Mouse (Mus musculus) embryonic facial prominence, embryonic 14.5 days (tissue): ENCODE data around the gene Fpgs. TPM values are rescaled to one million over a fixed set of nuclear protein-coding genes. Genes with fewer than 3 reads are reported as not detected.

ENCODE experiments used
- ATAC-seq: fragments of 200-750 bp; cut with Nextera tagmentation; 2 replicates; pipeline ENCODE4 v1.8.0; 2017; ENCODE audit warnings: low read depth, moderate number of reproducible peaks, moderate TSS enrichment
- DNase-seq: peaks from one replicate; pipeline ENCODE4 v3.0.0-alpha.2; 2015; ENCODE audit warnings: low spot score
- H3K27ac ChIP-seq: fragments of 300-500 bp; sonication (generic); replicated peaks from 2 replicates; pipeline ENCODE4 v1.5.1; 2014; ENCODE audit warnings: low read depth, mild to moderate bottlenecking, low read length, moderate library complexity
- H3K27me3 ChIP-seq: fragments of 300-500 bp; sonication (generic); replicated peaks from 2 replicates; pipeline ENCODE4 v1.6.1; 2014; ENCODE audit warnings: low read length; ENCODE audit not compliant: control insufficient read depth, insufficient read depth
- H3K36me3 ChIP-seq: fragments of 300-500 bp; sonication (generic); 2 replicates; pipeline ENCODE4 v1.6.1; 2014; ENCODE audit warnings: low read length, mixed read lengths; ENCODE audit not compliant: control insufficient read depth, insufficient read depth
- H3K4me1 ChIP-seq: fragments of 300-500 bp; sonication (generic); 2 replicates; pipeline ENCODE4 v1.6.1; 2014; ENCODE audit warnings: antibody characterized with exemption, low read length; ENCODE audit not compliant: control insufficient read depth, insufficient read depth
- H3K4me2 ChIP-seq: fragments of 300-500 bp; sonication (generic); 2 replicates; pipeline ENCODE4 v1.6.1; 2014; ENCODE audit warnings: low read depth, mild to moderate bottlenecking, low read length, moderate library complexity, mixed read lengths
- H3K4me3 ChIP-seq: fragments of 300-500 bp; sonication (generic); 2 replicates; pipeline ENCODE4 v1.5.1; 2014; ENCODE audit warnings: low read depth, mild to moderate bottlenecking, low read length
- H3K9ac ChIP-seq: fragments of 300-500 bp; sonication (generic); 2 replicates; pipeline ENCODE4 v1.6.1; 2014; ENCODE audit warnings: low read depth, mild to moderate bottlenecking, low read length, moderate library complexity, mixed read lengths
- H3K9me3 ChIP-seq: fragments of 300-500 bp; sonication (generic); 2 replicates; pipeline ENCODE4 v1.6.1; 2016; ENCODE audit warnings: low read length; ENCODE audit not compliant: control insufficient read depth
- WGBS: fragments of 180-500 bp; shearing (Covaris S2); extraction: QIAGEN DNeasy Blood & Tissue Kit; methylation state at CpG from one replicate; pipeline ENCODE4 v1.1.7; 2014; 5-methylcytosine and 5-hydroxymethylcytosine counted together
- polyA plus RNA-seq: library from polyadenylated mRNA; unstranded; fragments of >200 nt; fragmentation: Nextera tagmentation; extraction: Ambion mirVana; gene quantifications from 2 replicates; pipeline ENCODE4 v1.2.1, GENCODE M21; 2014

Gene Fpgs
- polyA plus RNA-seq, 1 experiment from 2014 or later = 28.2 TPM

DNA sequence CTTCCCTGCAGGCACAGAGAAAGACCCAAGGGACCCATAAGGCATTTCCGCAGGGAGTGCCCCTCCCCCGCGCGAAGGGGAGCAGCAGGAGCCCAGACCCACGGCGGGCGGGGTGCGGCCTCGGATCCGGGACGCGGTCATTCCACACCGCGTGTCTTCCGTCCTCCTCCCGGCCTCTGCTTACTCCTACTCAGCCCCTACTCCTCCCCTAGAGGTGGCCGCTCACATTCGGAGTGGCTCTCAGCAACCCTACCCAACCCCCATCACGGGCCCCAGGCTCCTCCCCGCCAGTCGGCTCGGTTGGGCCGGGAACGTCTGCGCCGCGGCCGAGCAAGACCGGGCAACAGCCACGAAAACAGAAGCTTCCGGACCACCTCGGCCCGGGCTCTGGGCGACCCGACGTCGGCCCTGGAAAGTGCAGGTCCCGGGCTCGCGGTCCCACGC lies 8.2 kb upstream of the Fpgs start:
- Histone ChIP-seq H3K4me1 (0 out of 2 replicates have a peak, but pooled peaks cover 3% of the 10 kb centered on the region), H3K4me2 (peak overlapping the region; percentile 78), H3K9me3 (no peaks in the 10 kb centered on the region), H3K4me3 (peak overlapping the region; percentile 91), H3K9ac (peak overlapping the region; percentile 86), H3K36me3 (peaks cover 36% of the 10 kb centered on the region), H3K27ac (peak overlapping the region; percentile 95), H3K27me3 (no peaks in the 10 kb centered on the region)
- ATAC-seq (peak; percentile 45), DNase-seq (peak; percentile 70)
- under 1% methylated on average over 32 of the region's 41 CpGs for WGBS

GRCm38 (mm10) chr2:32711301-32712056 lies 7.5 kb upstream of the Fpgs start:
- 29% methylated on average over 9 of the region's 9 CpGs for WGBS
- no peak for DNase-seq
- Histone ChIP-seq H3K27ac (peak overlapping the region; percentile 95), H3K9me3 (no peaks in the 10 kb centered on the region), H3K27me3 (no peaks in the 10 kb centered on the region), H3K4me2 (peak overlapping the region; percentile 78), H3K4me1 (0 out of 2 replicates have a peak, but pooled peaks cover 3% of the 10 kb centered on the region), H3K36me3 (peaks cover 42% of the 10 kb centered on the region), H3K9ac (peak overlapping the region; percentile 86), H3K4me3 (peak overlapping the region; percentile 91)
- ATAC-seq = no peak

GRCm38 (mm10) chr2:32710425-32710824 lies 6.5 kb upstream of the Fpgs start:
- ATAC-seq (no peak), DNase-seq (no peak)
- no peak overlapping the region for H3K4me2 ChIP-seq
- peaks cover 53% of the 10 kb centered on the region for H3K36me3 ChIP-seq
- no peaks in the 10 kb centered on the region for H3K9me3 ChIP-seq
- no peak overlapping the region for H3K27ac ChIP-seq
- H3K4me1 ChIP-seq = 0 out of 2 replicates have a peak, but pooled peaks cover 3% of the 10 kb centered on the region
- H3K27me3 ChIP-seq = no peaks in the 10 kb centered on the region
- H3K9ac ChIP-seq = no peak overlapping the region
- H3K4me3 ChIP-seq = no peak overlapping the region
- WGBS = 81% methylated on average over 5 of the region's 5 CpGs

GRCm38 (mm10) chr2:32709521-32710137 lies 5.7 kb upstream of the Fpgs start:
- no peak for DNase-seq
- Histone ChIP-seq H3K27ac (no peak overlapping the region), H3K9me3 (no peaks in the 10 kb centered on the region), H3K36me3 (peaks cover 61% of the 10 kb centered on the region), H3K4me1 (0 out of 2 replicates have a peak, but pooled peaks cover 3% of the 10 kb centered on the region), H3K27me3 (no peaks in the 10 kb centered on the region), H3K4me2 (no peak overlapping the region), H3K4me3 (no peak overlapping the region), H3K9ac (no peak overlapping the region)
- 91% methylated on average over 19 of the region's 20 CpGs for WGBS
- no peak for ATAC-seq

DNA sequence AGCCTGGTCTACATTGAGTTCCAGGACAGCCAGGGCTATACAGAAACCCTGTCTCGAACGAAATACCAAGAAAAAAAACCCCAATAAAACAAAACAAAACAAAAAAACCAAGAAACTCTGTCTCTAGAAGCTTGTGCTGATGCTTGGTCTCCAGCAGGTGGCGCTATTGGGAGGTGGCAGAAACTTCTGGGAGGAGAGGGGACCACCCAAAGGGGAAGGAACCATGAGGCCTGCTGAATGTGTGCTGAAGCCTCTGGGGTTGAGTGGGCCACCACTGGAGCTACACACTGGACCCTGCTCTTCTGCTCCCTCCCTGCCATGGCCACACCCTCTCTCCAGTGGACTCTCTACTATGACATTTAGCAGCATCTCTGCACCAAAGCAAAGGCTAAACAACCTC lies 4.7 kb upstream of the Fpgs start:
- H3K36me3 ChIP-seq = peaks cover 70% of the 10 kb centered on the region
- peak; percentile 73 for DNase-seq
- 50% methylated on average over 3 of the region's 3 CpGs for WGBS

DNA sequence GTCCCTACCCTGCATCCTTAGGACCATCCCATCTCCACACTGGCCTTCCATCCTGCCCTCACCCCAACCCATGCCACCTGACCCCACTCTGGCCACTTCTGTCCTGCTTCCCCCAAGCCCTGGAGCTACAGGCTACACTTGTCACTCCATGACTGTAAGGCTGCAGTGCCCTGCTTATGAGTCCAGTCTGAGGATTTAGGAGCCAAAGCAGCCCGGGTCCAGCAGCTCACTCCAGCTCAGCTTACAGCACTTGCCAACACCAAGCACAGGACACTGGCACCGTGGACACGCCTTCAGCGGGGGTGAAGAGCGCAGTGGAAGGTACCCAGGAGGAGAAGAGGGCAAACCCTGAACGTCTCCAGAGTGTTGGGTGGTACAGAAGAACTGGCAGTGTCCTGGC lies 3.0 kb upstream of the Fpgs start:
- no peaks in the 10 kb centered on the region for H3K9me3 ChIP-seq
- ATAC-seq = no peak
- no peak overlapping the region for H3K27ac ChIP-seq
- H3K36me3 ChIP-seq = peaks cover 82% of the 10 kb centered on the region
- no peak for DNase-seq
- H3K4me2 ChIP-seq = no peak overlapping the region
- 92% methylated on average over 6 of the region's 6 CpGs for WGBS
- H3K27me3 ChIP-seq = no peaks in the 10 kb centered on the region
- no peak overlapping the region for H3K4me3 ChIP-seq
- H3K4me1 ChIP-seq = 0 out of 2 replicates have a peak, but pooled peaks cover 3% of the 10 kb centered on the region
- H3K9ac ChIP-seq = no peak overlapping the region

More for the DNA sequence above, 4.7 kb upstream of the Fpgs start:
- Histone ChIP-seq H3K9me3 (no peaks in the 10 kb centered on the region), H3K4me3 (no peak overlapping the region), H3K27ac (no peak overlapping the region), H3K9ac (no peak overlapping the region), H3K27me3 (no peaks in the 10 kb centered on the region), H3K4me1 (0 out of 2 replicates have a peak, but pooled peaks cover 3% of the 10 kb centered on the region), H3K4me2 (no peak overlapping the region)
- ATAC-seq = no peak

DNA sequence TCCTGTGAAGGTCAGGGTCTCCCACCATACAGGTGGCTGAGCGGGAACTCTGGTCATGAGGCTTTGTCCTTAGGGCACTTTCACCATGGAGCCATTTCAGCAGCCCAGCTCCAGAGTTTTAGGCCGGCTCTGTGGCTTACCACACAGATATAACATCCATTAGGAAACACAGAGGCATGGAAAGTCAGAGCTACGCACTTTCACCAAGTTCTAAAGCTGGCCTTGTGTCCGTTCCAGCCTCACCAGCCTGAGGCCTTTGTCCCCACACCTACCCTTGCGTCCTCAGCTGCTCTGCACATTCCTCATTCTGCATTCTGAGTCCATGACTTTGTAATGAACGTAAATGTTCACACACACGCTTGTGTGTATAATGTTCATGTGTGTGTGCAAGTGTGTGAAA lies 1.1 kb upstream of the Fpgs start:
- DNase-seq (no peak), ATAC-seq (no peak)
- Histone ChIP-seq H3K27me3 (no peaks in the 10 kb centered on the region), H3K9me3 (no peaks in the 10 kb centered on the region), H3K9ac (no peak overlapping the region), H3K36me3 (peaks cover 75% of the 10 kb centered on the region), H3K4me2 (no peak overlapping the region), H3K4me3 (no peak overlapping the region), H3K4me1 (no peaks in the 10 kb centered on the region), H3K27ac (no peak overlapping the region)
- whole genome bisulfite sequencing = 91% methylated on average over 7 of the region's 7 CpGs

DNA sequence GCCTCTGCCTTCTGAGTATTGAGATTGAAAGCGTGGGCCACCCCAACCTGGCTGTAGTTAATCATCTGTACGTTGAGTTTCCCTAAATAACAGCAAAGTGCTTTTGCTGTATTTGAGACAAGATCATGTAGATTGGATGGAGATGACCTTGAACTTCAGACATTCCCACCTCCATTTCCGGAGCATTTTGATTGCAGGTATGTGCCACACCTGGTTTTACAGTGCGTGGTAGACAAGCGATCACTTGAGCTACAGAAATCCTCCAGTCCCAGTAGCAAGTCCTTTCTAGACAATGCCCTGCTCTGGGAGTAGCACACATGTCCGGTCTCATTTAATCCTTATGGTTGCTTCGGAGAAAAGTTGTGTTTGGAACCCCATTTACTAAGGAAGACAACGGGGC lies 899 bp downstream of the Fpgs start:
- no peaks in the 10 kb centered on the region for H3K9me3 ChIP-seq
- peaks cover 55% of the 10 kb centered on the region for H3K36me3 ChIP-seq

More for the DNA sequence above, 899 bp downstream of the Fpgs start:
- no peak for DNase-seq
- 92% methylated on average over 8 of the region's 8 CpGs for WGBS
- Histone ChIP-seq H3K27ac (no peak overlapping the region), H3K4me1 (no peaks in the 10 kb centered on the region), H3K9ac (no peak overlapping the region), H3K4me3 (no peak overlapping the region), H3K4me2 (no peak overlapping the region), H3K27me3 (no peaks in the 10 kb centered on the region)
- no peak for ATAC-seq
